Mouse (Mus musculus) neural tube, embryonic 12.5 days (tissue): Measurements from ENCODE around the gene Gpc6. TPM values are rescaled to one million over a fixed set of nuclear protein-coding genes. Genes with fewer than 3 reads are reported as not detected.

Experiments
- ATAC-seq: fragments of 200-750 bp; cut with Nextera tagmentation; 2 replicates; pipeline ENCODE4 v1.8.0; 2017; ENCODE audit warnings: low read depth, mild to moderate bottlenecking, moderate TSS enrichment, moderate library complexity; ENCODE audit not compliant: low FRiP score
- H3K27ac ChIP-seq: fragments of 300-500 bp; sonication (generic); 2 replicates; pipeline ENCODE4 v1.5.1; 2016
- H3K27me3 ChIP-seq: fragments of 300-500 bp; sonication (generic); replicated peaks from 2 replicates; pipeline ENCODE4 v1.6.1; 2016; ENCODE audit warnings: mild to moderate bottlenecking
- H3K36me3 ChIP-seq: fragments of 300-500 bp; sonication (generic); 2 replicates; pipeline ENCODE4 v1.6.1; 2016; ENCODE audit warnings: mild to moderate bottlenecking
- H3K4me1 ChIP-seq: fragments of 300-500 bp; sonication (generic); 2 replicates; pipeline ENCODE4 v1.6.1; 2016
- H3K4me2 ChIP-seq: fragments of 300-500 bp; sonication (generic); replicated peaks from 2 replicates; pipeline ENCODE4 v1.6.1; 2016; ENCODE audit warnings: mild to moderate bottlenecking
- H3K4me3 ChIP-seq: fragments of 300-500 bp; sonication (generic); 2 replicates; pipeline ENCODE4 v1.5.1; 2016
- H3K9ac ChIP-seq: fragments of 300-500 bp; sonication (generic); 2 replicates; pipeline ENCODE4 v1.6.1; 2016; ENCODE audit warnings: mild to moderate bottlenecking
- H3K9me3 ChIP-seq: fragments of 300-500 bp; sonication (generic); 2 replicates; pipeline ENCODE4 v1.6.1; 2016; ENCODE audit warnings: mild to moderate bottlenecking
- WGBS: fragments of 180-500 bp; shearing (Covaris S2); methylation state at CpG from one replicate; pipeline ENCODE4 v1.1.7; 2016; 5-methylcytosine and 5-hydroxymethylcytosine counted together
- polyA plus RNA-seq: library from polyadenylated mRNA; unstranded; fragments of >200 nt; fragmentation: Nextera tagmentation; extraction: Ambion mirVana; gene quantifications from 2 replicates; pipeline ENCODE4 v1.2.1, GENCODE M21; 2016

The Gpc6 gene
- polyA plus RNA-seq, 1 experiment from 2014 or later: 30.5 TPM

GRCm38 (mm10) chr14:117634238-117634940, 709.3 kb downstream of the Gpc6 start:
- Histone ChIP-seq H3K4me2 (no peak overlapping the region), H3K9me3 (no peaks in the 10 kb centered on the region), H3K36me3 (no peaks in the 10 kb centered on the region), H3K27ac (no peak overlapping the region), H3K4me1 (no peaks in the 10 kb centered on the region), H3K9ac (no peak overlapping the region), H3K4me3 (no peak overlapping the region), H3K27me3 (no peaks in the 10 kb centered on the region)
- WGBS: 53% methylated on average over 14 of the region's 14 CpGs
- ATAC-seq: 0 out of 2 replicates have a peak, but pooled peaks have one; percentile 58

GRCm38 (mm10) chr14:117641853-117642252, 716.7 kb downstream of the Gpc6 start:
- Histone ChIP-seq H3K27me3 (no peaks in the 10 kb centered on the region), H3K27ac (no peak overlapping the region), H3K4me3 (no peak overlapping the region), H3K9ac (no peak overlapping the region), H3K36me3 (no peaks in the 10 kb centered on the region), H3K9me3 (no peaks in the 10 kb centered on the region), H3K4me1 (no peaks in the 10 kb centered on the region), H3K4me2 (no peak overlapping the region)
- no peak for ATAC-seq
- 71% methylated on average over 2 of the region's 2 CpGs for WGBS

GRCm38 (mm10) chr14:117643069-117643468, 718.0 kb downstream of the Gpc6 start:
- Histone ChIP-seq H3K36me3 (no peaks in the 10 kb centered on the region), H3K4me1 (no peaks in the 10 kb centered on the region), H3K27me3 (no peaks in the 10 kb centered on the region), H3K9me3 (no peaks in the 10 kb centered on the region), H3K9ac (no peak overlapping the region), H3K4me2 (no peak overlapping the region), H3K4me3 (no peak overlapping the region), H3K27ac (no peak overlapping the region)
- no peak for ATAC-seq
- 97% methylated on average over 1 of the region's 1 CpGs for WGBS

- Histone ChIP-seq H3K4me1 (no peaks in the 10 kb centered on the region), H3K9ac (no peak overlapping the region), H3K27me3 (no peaks in the 10 kb centered on the region), H3K36me3 (no peaks in the 10 kb centered on the region), H3K9me3 (no peaks in the 10 kb centered on the region), H3K4me3 (no peak overlapping the region), H3K27ac (no peak overlapping the region), H3K4me2 (no peak overlapping the region)
- no peak for ATAC-seq
- 90% methylated on average over 9 of the region's 9 CpGs for WGBS
These were observed 723.3 kb downstream of the Gpc6 start for GRCm38 (mm10) chr14:117648199-117648960.

GRCm38 (mm10) chr14:117650141-117650540, 725.0 kb downstream of the Gpc6 start:
- Histone ChIP-seq H3K27ac (no peak overlapping the region), H3K4me2 (no peak overlapping the region), H3K9ac (no peak overlapping the region), H3K4me3 (no peak overlapping the region), H3K9me3 (no peaks in the 10 kb centered on the region), H3K36me3 (no peaks in the 10 kb centered on the region), H3K4me1 (no peaks in the 10 kb centered on the region), H3K27me3 (no peaks in the 10 kb centered on the region)
- 90% methylated on average over 4 of the region's 4 CpGs for WGBS
- no peak for ATAC-seq

DNA sequence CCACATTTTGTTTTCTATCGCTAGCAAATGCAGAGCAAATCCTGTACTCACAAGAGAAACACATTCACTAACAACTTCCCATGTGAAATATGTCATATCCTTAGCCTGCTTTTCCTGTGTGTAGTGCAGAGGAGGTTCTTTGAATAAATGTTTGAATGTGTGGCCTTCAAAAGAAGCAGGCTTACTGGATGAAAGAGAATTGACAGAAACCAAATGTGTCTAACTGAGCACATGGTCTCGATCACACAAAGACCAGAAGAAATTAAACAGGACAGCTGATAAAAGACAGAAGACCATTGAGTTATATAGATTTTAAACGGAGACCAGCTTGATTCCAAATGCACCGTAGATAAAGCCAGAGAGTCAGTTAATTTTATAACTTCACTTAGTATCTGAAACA, 726.2 kb downstream of the Gpc6 start:
- no peak overlapping the region for H3K27ac ChIP-seq
- no peak overlapping the region for H3K4me3 ChIP-seq
- H3K36me3 ChIP-seq: no peaks in the 10 kb centered on the region
- H3K9ac ChIP-seq: no peak overlapping the region
- no peaks in the 10 kb centered on the region for H3K9me3 ChIP-seq
- no peak for ATAC-seq
- no peak overlapping the region for H3K4me2 ChIP-seq
- H3K4me1 ChIP-seq: peaks cover 5% of the 10 kb centered on the region; the same call in 1 of the 2 replicates
- no peaks in the 10 kb centered on the region for H3K27me3 ChIP-seq
- WGBS: 77% methylated on average over 4 of the region's 4 CpGs

- peaks cover 5% of the 10 kb centered on the region; the same call in 1 of the 2 replicates for H3K4me1 ChIP-seq
- no peaks in the 10 kb centered on the region for H3K9me3 ChIP-seq
- no peak overlapping the region for H3K4me3 ChIP-seq
- H3K36me3 ChIP-seq: no peaks in the 10 kb centered on the region
- ATAC-seq: no peak
- whole genome bisulfite sequencing: 86% methylated on average over 2 of the region's 2 CpGs
- H3K9ac ChIP-seq: no peak overlapping the region
- H3K27me3 ChIP-seq: no peaks in the 10 kb centered on the region
- no peak overlapping the region for H3K27ac ChIP-seq
- no peak overlapping the region for H3K4me2 ChIP-seq
These were observed 726.8 kb downstream of the Gpc6 start for GRCm38 (mm10) chr14:117651938-117652337.

DNA sequence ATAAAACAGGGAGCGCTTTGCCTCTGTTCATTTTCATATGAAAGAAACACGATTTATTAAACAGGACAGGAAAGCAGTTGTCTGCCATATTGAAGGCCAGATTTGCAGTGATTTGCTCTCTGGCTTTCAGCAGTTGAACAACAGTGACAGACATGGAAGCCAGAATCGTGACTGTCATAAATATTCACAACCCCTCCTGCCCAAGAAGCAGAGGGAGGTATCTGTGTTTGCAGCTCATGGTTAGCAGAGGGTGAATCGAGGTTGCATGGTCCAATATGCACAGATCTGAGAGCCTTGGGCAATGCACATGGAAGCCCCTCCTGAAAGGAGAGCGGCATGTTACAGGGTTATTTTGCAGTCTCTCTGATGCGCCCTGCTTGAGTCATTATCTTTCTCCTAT, 730.3 kb downstream of the Gpc6 start:
- Histone ChIP-seq H3K4me1 (peaks cover 5% of the 10 kb centered on the region; the same call in 1 of the 2 replicates), H3K4me2 (no peak overlapping the region), H3K27me3 (no peaks in the 10 kb centered on the region), H3K9ac (no peak overlapping the region), H3K27ac (no peak overlapping the region), H3K36me3 (no peaks in the 10 kb centered on the region), H3K9me3 (no peaks in the 10 kb centered on the region), H3K4me3 (no peak overlapping the region)
- ATAC-seq: peak; percentile 44; the same call in 1 of the 2 replicates
- WGBS: 63% methylated on average over 6 of the region's 6 CpGs

DNA sequence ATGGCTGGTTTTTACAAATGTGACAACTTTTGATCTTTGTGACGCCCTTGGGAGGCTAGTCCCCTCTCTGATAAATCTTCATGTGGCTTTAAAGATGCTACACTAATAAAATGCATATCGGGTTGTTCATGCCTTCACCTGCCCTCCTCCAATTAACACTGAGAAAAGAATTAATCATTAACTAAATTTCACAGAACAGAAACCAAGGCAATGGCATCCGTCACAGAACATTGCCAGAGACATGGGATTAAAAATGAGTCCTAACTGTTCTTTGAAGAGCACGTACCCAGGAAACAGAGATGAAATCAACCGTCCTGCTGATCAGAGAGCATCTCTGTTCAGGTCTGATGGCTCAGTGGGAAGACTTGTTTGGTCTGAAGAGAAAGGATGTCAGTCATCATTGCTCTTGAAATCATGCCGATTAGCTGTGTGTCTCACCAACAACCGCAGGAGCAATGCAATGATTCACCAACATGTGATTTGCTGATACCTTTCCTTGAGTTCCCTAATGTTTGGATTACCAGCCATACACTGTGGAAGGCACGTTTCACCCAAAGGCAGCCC, 734.2 kb downstream of the Gpc6 start:
- no peak for ATAC-seq
- WGBS: 83% methylated on average over 8 of the region's 8 CpGs
- no peak overlapping the region for H3K27ac ChIP-seq
- peaks cover 5% of the 10 kb centered on the region; the same call in 1 of the 2 replicates for H3K4me1 ChIP-seq
- no peaks in the 10 kb centered on the region for H3K36me3 ChIP-seq
- no peak overlapping the region for H3K4me3 ChIP-seq
- no peaks in the 10 kb centered on the region for H3K27me3 ChIP-seq
- no peak overlapping the region for H3K9ac ChIP-seq
- no peak overlapping the region for H3K4me2 ChIP-seq
- no peaks in the 10 kb centered on the region for H3K9me3 ChIP-seq

- Histone ChIP-seq H3K9ac (no peak overlapping the region), H3K27ac (no peak overlapping the region), H3K4me3 (no peak overlapping the region), H3K4me1 (no peaks in the 10 kb centered on the region), H3K4me2 (no peak overlapping the region), H3K9me3 (no peaks in the 10 kb centered on the region), H3K36me3 (no peaks in the 10 kb centered on the region), H3K27me3 (no peaks in the 10 kb centered on the region)
- ATAC-seq: no peak
- 83% methylated on average over 4 of the region's 4 CpGs for WGBS
These were observed 737.1 kb downstream of the Gpc6 start for GRCm38 (mm10) chr14:117662261-117662660.

DNA sequence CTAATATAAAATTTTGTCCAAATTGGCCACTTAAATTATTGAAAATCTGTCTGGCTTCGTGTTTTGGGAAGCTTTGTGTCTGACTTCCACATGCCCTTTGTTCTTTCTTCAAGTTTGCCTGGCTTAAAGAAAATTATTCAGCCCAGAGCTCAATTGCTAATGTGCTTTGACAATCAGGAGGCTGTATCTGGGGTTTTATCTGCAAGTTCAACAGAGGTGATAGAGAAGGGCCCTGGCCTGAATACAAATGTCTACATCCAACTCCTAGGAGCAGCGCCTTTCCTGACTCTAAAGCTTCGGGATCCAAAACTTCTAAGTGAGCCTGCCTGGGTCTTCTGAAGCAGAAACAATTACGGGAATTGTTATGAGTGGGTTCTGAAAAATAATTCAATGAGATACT, 739.7 kb downstream of the Gpc6 start:
- Histone ChIP-seq H3K27me3 (no peaks in the 10 kb centered on the region), H3K36me3 (no peaks in the 10 kb centered on the region), H3K27ac (no peak overlapping the region), H3K4me3 (no peak overlapping the region), H3K9me3 (no peaks in the 10 kb centered on the region), H3K9ac (no peak overlapping the region), H3K4me1 (no peaks in the 10 kb centered on the region), H3K4me2 (no peak overlapping the region)
- no peak for ATAC-seq
- WGBS: 75% methylated on average over 4 of the region's 4 CpGs

DNA sequence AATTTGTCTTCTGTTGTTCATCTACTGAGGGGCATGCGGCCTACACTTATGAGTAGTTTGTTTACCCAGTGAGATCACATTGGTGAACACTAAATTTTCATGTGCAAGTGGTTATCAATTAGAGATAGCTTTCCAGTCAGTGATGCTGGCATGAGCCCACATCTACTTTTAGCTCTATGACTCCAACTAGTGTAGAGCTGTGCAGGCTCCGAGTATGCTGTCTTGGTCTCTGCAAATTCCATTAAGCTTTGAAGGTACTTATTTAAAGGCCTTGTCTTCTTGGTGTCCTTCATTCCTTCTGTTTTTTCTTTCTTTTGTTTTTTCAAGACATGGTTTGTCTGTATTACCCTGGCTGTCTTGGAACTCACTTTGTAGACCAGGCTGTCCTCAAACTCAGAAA, 741.0 kb downstream of the Gpc6 start:
- WGBS: 97% methylated on average over 2 of the region's 2 CpGs
- H3K27me3 ChIP-seq: no peaks in the 10 kb centered on the region
- H3K4me1 ChIP-seq: no peaks in the 10 kb centered on the region
- ATAC-seq: no peak
- H3K4me2 ChIP-seq: no peak overlapping the region
- no peak overlapping the region for H3K9ac ChIP-seq
- no peak overlapping the region for H3K4me3 ChIP-seq
- no peak overlapping the region for H3K27ac ChIP-seq
- no peaks in the 10 kb centered on the region for H3K36me3 ChIP-seq
- H3K9me3 ChIP-seq: no peaks in the 10 kb centered on the region
